Mouse (Mus musculus): ENCODE data around the gene Heatr5a.

The Heatr5a gene

DNA sequence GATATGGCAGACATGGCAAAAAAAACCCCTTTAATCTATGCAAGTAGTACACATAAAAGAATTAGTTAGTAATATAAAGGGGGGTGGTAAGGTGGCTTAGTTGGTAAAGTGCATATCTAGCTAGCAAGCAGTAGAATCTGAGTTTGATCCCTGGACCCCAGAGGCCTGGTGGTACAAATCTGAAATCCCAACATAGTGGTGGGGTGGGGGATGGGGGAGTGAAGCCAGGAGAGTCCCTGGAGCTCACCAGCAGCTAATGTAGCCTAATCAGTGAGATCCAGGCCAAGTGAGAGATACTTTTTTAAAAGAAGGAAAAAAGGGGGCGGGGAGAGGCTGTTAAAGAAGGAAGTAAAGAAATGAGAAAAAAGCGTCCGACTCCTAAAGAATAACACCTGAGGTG is 120.0 kb downstream of the Heatr5a start:
- in situ Hi-C loops (cut with MboI; ENCODE audit: low sequenced_read_pairs), result no loop called here

DNA sequence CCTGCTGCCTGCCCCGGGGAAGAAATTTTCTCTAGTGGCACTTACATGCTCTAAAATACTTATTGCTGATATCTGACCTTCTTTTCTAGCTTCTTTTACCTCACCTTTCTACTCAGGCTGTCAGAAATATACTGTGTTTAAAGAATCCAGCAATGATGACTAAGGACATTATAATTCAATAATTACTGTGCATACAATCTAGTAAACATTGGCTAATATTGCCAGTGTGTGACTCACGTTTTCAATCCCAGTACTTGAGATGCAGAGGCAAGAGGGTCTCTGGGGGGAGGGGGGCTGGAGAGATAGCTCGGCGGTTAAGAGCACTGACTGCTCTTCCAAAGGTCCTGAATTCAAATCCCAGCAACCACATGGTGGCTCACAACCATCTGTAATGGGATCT is 120.8 kb downstream of the Heatr5a start:
- in situ Hi-C loops (cut with MboI; ENCODE audit: low sequenced_read_pairs), result no loop called here

GRCm38 (mm10) chr12:51849902-51850301 is 121.2 kb downstream of the Heatr5a start:
- in situ Hi-C loops (cut with MboI; ENCODE audit: low sequenced_read_pairs), result no loop called here

DNA sequence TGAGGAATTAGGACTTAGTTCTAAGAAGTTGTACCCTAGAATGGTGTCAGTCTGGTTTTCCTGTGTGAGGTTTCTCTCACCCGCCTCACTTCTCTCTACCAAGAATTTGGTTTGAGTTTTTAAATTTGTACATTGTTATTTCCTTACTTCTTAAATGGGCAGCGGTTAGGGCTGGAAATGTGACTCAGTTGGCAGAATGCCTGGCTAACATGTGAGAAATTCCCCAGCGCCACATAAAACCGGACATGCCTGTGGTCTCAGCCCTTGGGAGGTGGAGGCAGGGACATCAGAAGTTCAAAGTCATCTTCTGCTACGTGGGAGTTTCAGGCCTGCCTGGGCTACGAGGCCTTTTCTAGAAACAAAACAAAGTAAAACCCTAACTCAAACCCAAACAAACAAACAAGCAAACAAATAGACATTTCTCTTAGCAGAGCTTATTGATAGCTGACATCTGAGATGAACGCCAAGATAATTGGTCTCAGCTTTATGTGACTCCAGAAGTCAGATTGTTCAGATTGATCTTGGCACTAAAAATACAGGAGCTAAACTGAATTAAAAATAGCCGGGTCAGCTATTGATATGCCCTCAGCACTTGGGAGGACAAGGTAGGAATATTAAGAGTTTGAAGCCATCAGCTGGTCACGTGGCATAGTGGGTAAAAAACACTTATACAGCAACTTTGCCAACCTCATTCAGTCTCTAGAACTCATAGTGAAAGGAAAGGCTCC is 123.0 kb downstream of the Heatr5a start:
- in situ Hi-C loops (cut with MboI; ENCODE audit: low sequenced_read_pairs), result no loop called here

DNA sequence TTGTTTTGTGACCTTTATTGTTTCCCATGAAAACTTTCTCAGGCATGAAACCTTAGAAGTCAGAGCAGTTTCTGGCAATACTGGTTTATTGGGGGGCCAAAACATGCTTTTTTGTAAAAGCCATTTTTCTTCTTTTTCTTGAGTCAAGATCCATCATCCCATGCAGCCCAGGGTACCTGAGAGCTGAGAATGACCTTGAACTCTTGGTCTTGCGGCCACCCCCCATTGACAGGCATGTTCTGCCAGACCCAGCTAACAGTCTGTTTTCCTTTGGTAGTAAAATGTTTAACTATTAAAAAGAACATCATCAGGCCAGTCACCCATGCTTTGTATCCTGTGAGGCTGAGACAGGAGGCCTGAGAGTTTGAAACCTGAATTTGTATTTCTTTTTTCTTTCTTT is 125.9 kb downstream of the Heatr5a start:
- in situ Hi-C loops (cut with MboI; ENCODE audit: low sequenced_read_pairs), result no loop called here

GRCm38 (mm10) chr12:51844771-51845256 is 126.3 kb downstream of the Heatr5a start:
- in situ Hi-C loops (cut with MboI; ENCODE audit: low sequenced_read_pairs), result no loop called here

GRCm38 (mm10) chr12:51843576-51844520 is 127.3 kb downstream of the Heatr5a start:
- in situ Hi-C loops (cut with MboI; ENCODE audit: low sequenced_read_pairs), result no loop called here

- in situ Hi-C loops (cut with MboI; ENCODE audit: low sequenced_read_pairs), result no loop called here
Measured at GRCm38 (mm10) chr12:51842081-51842864, 128.8 kb downstream of the Heatr5a start.

DNA sequence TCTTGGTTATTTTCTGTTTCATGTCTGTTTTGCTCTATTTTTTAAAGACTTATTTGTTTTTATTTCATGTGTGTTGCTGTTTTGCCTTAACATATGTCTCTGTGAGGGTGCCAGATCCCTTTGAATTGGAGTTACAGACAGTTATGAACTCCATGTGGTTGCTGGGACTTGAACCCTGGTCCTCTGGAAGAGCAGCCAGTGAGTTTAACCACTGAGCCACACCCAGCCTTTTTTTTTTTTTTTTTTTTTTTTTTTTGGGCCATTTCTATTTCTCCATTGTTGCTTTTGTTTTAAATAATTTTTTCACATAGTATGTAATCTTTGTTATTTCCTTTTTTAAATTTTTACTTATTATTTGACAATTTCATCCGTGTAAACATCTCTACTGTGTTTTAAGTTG is 131.3 kb downstream of the Heatr5a start:
- in situ Hi-C loops (cut with MboI; ENCODE audit: low sequenced_read_pairs), result no loop called here

GRCm38 (mm10) chr12:51835219-51835618 is 135.9 kb downstream of the Heatr5a start:
- in situ Hi-C loops (cut with MboI; ENCODE audit: low sequenced_read_pairs), result no loop called here

GRCm38 (mm10) chr12:51831931-51832330 is 139.2 kb downstream of the Heatr5a start:
- in situ Hi-C loops (cut with MboI; ENCODE audit: low sequenced_read_pairs), result no loop called here

DNA sequence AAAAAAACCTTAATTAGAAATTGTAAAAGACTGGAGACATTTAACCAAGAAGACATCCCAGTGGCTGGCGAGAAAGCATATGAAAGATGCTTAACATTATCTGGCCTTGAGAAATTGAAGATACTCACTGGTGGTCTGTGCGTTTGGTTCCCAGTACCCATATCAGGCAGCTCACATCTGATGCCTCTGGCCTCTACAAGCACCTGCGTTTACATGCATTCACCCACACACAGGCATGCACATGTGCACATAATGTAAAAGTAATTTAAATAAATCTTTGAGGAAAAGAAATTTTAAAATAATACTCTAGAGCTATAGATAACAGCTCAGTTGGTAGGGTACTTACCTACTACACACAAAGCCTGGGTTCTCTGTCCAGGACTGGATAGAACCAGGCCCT is 139.8 kb downstream of the Heatr5a start:
- in situ Hi-C loops (cut with MboI; ENCODE audit: low sequenced_read_pairs), result no loop called here

GRCm38 (mm10) chr12:51830671-51831070 is 140.4 kb downstream of the Heatr5a start:
- in situ Hi-C loops (cut with MboI; ENCODE audit: low sequenced_read_pairs), result no loop called here

DNA sequence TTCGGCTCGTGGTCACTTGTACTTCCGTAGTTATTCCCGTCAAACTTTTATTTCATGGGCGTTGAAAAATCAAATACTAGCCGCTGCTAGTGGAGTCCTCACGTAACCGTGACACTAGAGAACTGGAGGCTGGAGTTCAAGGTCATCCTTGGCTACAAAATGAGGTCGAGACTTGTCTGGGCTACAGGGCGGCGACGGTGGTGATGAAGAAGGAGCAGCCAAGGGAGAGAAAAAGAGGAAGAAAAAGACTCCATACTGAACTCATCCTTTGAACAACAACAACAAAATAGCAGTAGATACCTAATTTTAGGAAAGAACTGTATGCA is 141.1 kb downstream of the Heatr5a start:
- in situ Hi-C loops (cut with MboI; ENCODE audit: low sequenced_read_pairs), result no loop called here

- in situ Hi-C loops (cut with MboI; ENCODE audit: low sequenced_read_pairs), result no loop called here
Measured at GRCm38 (mm10) chr12:51829290-51830076, 141.6 kb downstream of the Heatr5a start, which contains the start of gene Hectd1. TSS of gene Hectd1 (minus strand) at chr12:51829536.

DNA sequence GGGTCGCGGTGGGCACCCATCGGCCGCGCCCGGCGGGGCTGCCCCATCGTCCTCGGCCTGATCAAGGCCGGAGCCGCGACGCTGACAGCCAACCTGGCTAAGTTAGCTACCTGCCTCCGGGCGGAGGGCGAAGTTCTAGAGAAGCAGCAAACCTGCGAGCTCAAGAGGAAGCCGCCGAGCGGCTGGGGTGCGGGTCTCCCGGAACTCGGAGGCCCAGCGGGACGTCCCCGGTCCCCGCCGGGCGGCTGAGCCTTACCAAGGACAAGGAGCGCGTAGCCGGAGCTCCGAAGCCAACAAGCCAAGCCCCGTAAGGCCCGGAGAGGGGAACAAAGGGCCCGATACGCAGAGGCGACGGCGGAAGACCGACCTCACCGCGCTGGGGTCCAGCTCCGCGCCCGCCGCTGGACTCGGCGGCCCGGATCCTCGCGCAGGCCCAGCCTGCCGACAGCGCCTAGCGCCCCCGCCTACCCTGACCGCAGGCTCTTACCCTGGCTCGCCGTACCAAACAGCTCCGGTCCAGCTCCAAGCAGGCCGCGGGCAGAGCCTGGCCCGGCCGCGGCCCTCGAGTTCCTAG is 142.3 kb downstream of the Heatr5a start:
- in situ Hi-C loops (cut with MboI; ENCODE audit: low sequenced_read_pairs), result no loop called here

DNA sequence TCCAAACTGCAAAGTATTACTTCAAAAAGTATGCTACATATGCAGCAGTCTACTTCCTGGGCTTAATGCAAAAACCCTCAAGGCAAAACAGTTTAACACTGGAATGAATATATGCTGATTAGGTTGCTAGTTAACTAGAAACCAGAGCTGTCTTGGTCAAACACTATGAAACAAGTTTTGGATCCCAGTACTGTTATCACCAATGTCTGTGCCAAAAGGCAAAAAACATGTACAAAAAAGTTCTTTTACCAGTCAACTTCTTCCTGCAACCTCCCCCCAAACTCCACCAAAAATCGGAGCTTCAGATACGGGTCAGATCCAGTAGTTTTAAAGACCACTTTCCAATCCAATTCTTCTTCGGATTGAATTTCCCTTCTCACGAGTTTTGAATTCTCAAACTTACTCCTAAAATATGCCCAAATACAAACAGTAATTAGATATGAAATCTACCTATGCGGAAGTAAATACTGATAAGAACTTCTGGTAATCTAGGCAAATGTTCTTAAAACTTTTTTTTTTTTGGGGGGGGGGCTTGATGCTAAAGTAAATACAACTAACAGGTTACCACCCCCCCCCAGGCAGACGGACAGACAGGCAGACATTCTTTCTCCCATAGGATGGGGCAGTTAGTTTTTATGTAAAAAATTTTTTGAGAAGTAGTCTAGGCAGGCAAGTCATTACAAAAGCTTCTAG is 143.0 kb downstream of the Heatr5a start:
- in situ Hi-C loops (cut with MboI; ENCODE audit: low sequenced_read_pairs), result no loop called here

All from CH12F3 (cell line).